Mouse (Mus musculus) embryo, embryonic 11 days (tissue): ENCODE data around the gene Cntnap1.
"Not testable (repeated sequence)": the region's sequence is repeated elsewhere in the genome, so short reads cannot be mapped to it uniquely, and the experiment has no call there.

ENCODE experiments used
- DNase-seq: peaks from one replicate; pipeline ENCODE4 v3.0.0-alpha.2; 2015

The Cntnap1 gene

DNA sequence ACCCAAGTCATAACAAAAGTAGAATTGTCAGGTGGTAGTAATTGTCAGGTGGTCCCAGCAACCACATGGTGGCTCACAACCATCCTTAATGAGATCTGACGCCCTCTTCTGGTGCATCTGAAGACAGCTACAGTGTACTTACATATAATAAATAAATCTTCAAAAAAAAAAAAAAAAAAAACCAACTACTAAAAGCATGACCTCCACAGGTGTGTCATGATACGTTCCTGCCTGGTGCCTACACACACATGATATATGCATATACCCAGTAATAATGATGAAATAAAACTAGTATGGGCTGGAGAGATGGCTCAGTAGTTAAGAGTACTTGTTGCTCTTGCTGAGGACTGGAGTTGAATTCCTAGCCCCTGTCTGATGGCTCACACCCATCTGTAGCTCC, 19.3 kb upstream of the Cntnap1 start:
- DNase-seq = no peak

GRCm38 (mm10) chr11:101152825-101153224, 17.5 kb upstream of the Cntnap1 start:
- DNase-seq = no peak

DNA sequence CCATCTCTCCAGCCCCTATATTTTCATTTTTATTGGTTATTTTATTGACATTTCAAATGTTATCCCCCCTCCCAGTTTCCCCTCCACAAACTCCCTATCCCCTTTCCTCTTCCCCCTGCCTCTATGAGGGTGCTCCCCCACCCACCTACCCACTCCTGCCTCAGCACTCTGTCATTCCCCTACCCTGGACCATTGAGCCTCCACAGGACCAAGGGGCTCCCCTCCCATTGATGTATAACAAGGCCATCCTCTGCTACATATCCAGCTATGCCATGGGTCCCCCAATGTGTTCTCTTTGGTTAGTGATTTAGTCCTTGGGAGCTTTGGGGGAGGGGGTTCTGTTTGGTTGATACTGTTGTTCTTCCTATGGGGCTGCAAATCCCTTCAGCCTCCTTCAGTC, 15.7 kb upstream of the Cntnap1 start:
- DNase-seq = no peak

- no peak for DNase-seq
These were observed 15.2 kb upstream of the Cntnap1 start for GRCm38 (mm10) chr11:101155151-101155550.

DNA sequence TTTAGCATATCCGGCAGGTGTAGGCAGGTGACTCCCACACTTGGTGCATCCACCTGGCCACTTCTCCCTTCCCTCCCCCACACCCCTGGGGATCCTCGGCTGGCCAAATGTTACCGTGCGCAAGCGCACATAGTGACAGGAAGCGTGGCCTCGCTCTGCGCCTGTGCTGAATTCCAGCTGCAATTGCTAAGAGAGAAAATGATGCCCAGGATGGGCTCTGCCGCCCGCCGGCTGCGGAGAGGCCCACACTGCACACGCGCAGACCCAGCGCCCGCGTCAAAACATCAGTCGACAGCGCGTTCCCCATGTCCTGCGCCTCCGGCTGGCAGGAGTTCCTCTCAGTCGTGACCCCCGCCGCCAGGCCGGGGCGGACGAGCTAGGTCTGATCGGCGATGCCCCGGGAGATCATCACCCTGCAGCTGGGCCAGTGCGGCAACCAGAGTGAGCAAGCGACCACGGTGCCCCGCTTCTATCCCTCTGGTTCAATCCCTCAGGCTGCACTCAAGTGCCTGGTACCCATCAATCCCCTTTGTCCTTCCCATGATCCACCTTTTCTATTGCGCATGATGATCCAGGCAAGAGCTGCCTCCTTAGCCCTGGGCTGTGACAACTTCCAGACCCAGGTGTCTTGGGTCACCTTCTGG, 14.5 kb upstream of the Cntnap1 start, which contains the start of gene Tubg2:
Tubg2 (plus strand) TSS at position 180 of the 644 bp plus-strand sequence.
- peak; percentile 86 for DNase-seq

- not testable (repeated sequence) for DNase-seq
These were observed 10.2 kb upstream of the Cntnap1 start for GRCm38 (mm10) chr11:101160151-101160550.

DNA sequence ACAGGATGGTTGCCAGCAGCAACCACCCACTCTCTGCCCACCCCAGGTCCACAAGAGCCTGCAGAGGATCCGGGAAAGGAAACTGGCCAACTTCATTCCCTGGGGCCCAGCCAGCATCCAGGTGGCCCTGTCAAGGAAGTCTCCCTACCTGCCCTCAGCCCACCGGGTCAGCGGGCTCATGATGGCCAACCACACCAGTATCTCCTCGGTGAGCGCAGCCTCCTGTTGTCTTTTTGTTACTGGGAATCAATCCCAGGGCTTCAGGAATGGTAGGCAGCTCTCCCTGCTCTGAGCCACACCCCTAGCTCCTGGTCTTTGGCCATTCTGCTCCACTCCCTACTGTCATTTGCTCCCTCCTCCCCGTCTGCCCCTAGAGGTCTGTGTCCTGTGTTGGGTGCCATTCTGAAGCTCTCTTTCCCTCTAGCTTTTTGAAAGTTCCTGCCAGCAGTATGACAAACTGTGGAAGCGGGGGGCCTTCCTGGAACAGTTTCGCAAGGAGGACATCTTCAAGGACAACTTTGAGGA, 9.3 kb upstream of the Cntnap1 start:
- DNase-seq = not testable (repeated sequence)

- DNase-seq = no peak
These were observed 8.8 kb upstream of the Cntnap1 start for GRCm38 (mm10) chr11:101161551-101161950.

DNA sequence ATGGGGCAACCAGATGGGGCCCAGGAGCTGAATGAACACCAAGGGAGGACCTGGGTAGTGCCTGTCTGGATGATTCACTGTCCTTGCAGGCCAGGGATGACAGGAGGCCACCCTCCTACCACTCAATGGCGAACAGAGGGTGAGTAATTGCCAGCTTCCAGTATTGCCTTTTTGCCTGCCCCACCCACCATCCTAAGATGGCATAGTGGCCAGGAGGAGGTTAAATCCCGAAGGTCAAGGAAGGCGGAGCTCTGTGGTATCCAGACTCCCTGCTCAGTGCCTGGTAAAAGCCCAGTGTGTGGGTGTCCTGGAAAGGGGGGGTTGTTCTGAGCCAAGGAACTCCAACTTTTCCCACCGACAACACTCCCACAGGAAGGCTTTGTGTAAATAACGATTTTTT, 8.0 kb upstream of the Cntnap1 start:
- DNase-seq = no peak

GRCm38 (mm10) chr11:101162772-101163171, 7.6 kb upstream of the Cntnap1 start:
- DNase-seq = no peak

GRCm38 (mm10) chr11:101163476-101164350, 6.6 kb upstream of the Cntnap1 start:
- no peak for DNase-seq

DNA sequence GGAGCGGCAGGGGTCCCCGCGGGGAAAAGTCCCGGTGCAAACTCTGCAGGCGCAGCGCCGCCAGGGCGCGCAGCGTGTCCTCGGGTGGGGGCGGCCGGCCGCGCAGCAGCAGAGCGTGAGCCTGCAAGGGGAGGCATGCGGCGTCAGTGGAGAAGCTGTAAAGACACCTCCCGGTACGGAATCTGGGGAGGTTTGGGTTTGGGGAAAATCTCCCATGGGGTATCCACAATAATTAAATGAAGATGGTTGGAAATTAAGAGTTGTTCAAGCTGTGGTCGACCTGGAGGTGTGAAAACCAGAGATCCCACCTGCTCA, 6.0 kb upstream of the Cntnap1 start:
- DNase-seq = no peak

- DNase-seq = peak; percentile 42
These were observed 5.4 kb upstream of the Cntnap1 start for GRCm38 (mm10) chr11:101164677-101165580.

- DNase-seq = no peak
These were observed 4.0 kb upstream of the Cntnap1 start for GRCm38 (mm10) chr11:101166357-101166756.

DNA sequence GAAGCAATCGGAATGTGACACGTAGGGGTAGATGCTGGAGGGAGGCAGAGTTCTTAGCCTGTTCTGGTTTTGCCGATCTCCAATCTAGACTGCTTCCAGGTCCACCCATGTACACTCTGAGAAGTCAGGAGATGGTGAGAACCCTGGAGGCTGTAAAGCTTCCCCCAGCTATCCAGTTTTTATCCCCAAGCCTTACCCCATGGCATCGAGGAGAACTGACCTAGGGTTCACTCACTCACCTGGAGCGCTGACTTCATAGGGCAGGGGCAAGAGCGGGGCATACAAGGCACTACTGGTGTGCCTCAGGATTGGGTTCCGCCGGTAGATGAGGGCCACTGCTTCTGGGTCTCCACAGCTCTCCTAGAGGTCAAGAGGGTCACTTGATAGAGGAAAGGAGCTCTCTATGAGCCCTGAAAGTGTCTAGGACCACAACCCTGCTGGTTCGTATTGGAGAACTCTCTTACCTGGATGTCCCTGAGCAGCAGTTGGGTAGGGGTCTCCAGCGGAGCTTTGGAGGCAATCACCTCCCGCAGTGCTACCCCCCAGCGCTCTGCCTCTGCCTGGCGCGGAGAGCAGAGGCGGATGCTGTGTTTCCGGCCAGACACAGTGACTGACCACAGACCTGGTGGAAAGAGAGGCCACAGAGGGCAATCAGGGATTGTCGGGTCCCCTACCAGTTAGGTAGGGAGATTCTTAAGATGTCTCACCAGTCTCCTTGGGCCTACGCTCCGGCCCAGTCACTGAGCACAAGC, 2.9 kb upstream of the Cntnap1 start:
- no peak for DNase-seq

DNA sequence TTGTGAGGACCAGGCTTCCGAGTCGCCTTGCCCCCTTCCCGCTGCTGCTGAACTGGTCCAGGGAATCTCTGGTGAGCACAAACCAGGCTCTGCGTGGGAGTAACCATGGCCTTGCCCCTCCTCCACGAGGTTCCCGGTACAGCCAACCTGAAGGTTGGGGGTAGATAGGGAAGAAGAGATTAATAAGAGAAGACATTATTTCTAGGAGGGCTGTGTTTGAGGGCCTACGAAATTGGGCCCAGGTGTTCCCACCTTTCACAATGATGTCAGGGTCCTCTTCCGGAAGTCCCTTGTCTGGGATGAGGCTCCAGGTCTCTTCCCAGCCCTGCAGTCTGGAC, 2.4 kb upstream of the Cntnap1 start:
- DNase-seq = no peak

- no peak for DNase-seq
These were observed 1.9 kb upstream of the Cntnap1 start for GRCm38 (mm10) chr11:101168301-101168980.

DNA sequence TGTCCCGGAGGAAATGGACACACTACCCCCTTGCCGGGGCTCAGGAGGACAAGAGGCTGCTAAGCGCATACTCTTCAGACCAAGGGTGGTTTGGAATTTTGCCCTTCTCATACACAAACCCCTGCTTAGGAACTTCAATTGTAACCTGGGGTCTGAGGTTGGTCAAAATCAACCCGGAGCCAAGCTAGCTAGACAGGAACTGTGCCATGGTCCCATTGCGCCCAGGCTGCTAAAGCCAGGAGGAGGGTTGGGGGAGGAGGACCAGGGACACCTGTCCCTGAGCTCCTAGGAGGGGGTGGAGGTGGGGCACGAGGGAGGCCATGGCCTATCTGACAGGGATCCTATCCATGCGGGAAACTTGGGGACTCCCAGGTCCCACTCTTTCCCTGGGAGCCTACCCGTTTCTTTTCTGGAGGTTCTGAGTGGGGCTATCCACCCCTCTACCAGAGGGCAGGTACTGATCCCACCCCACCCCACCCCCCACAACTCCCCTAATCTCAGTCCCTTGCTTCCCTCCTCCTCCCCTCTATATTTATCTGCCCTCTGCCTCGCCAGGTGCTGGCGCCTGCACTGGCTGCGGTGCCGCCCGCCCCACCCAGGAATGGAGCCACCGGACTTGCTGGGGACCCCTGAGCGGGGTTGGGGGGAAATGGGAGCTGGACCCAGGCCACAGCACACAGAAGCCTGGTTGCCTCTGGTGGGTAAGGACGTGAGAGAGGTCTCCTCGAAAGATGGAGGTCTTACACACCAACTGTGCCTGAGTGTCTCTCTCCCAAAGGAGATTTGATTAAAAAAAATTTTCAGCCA, 819 bp upstream of the Cntnap1 start:
- DNase-seq = no peak

- peak; percentile 98 for DNase-seq
These were observed 688 bp downstream of the Cntnap1 start, which contains the start of gene Plekhh3 for GRCm38 (mm10) chr11:101170811-101171610. TSS of gene Plekhh3 (minus strand) at chr11:101171351.
